Mouse (Mus musculus): ENCODE data around the gene Crygd.
A peak's percentile ranks its signal among the peaks of the same experiment; 100 is the strongest.
"Not testable (repeated sequence)": the region's sequence is repeated elsewhere in the genome, so short reads cannot be mapped to it uniquely, and the experiment has no call there.

Crygd gene

DNA sequence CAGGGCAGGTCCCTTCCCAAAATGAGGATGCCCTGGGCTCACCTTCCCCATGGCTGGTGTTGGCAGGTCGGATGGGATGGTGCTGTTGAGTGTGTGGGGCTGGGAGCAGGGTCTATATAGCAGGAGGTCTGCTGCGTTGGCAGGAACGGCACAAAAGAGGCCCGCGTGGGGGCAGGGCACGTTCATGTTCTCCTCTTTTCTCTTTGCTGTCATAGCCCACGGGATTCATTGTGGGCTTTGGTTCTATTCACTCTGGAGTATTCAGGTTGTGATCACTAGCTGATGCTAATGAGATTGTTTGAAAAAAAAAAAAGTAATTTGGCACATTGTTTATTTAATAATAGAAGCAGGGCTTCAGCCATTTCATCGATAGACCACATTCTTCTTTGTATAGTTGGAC lies at the start of gene Crygd:
TSS of gene Crygd (minus strand) at position 101 of the 400 bp plus-strand sequence.
- no peak for DNase-seq (ENCODE audit: low spot score)

DNA sequence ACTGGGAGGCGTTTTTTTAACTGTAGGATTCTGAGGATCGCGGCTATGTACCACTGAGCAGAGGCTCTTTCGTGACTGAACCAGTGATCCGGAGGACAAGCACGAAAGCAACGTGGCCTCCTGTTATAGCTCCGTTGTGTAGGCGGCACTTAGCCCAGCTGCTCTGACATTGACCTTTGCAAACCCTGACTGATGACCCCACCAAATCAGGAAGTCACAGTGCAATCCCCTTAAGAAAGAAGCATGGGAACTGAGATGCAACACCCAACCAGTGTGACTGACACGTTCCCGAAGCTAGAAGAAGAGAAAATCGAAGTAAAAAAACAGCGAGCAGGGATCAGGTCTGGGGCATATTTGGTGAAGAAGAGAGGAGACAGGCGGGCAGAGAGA lies 49.5 kb upstream of the Crygd start:
- peak; percentile 20 for DNase-seq (ENCODE audit: low spot score)

DNA sequence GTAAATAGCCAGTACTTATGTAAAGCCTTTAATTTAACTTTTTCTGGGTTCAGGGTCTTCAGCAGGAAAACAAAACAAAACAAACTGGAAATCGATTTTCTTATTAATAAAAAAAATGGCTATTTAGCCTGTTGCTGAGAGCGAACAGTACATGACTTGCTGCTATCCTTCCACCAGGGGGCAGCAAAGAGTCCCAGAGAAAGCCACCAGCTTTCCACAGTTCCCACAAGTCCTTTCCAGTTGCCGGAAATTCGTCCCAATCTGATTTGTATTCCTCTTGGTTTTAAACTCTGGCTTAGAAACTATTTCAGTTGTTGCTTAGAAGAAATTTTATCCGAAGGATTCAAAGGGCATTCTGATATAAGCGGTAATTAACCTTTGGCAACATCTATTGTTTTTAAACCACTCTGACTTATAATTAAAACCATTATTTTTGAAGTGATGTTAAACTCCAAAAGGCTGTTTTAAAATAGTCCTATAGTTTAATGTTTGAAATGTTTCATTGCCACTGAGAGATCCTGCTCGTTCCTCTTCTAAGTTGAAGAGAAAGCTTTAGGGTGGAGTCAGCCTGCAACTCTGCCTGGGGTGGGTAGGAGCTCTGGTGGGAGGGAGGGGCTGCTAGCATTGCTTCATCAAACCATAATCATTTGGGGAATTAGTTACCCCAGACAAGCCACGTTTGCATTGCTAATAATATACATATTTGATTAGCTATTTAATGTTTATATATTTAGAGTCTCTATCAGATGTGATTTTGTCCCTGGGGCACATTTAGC lies 49.0 kb upstream of the Crygd start:
- peak; percentile 90 for DNase-seq (ENCODE audit: low spot score)

DNA sequence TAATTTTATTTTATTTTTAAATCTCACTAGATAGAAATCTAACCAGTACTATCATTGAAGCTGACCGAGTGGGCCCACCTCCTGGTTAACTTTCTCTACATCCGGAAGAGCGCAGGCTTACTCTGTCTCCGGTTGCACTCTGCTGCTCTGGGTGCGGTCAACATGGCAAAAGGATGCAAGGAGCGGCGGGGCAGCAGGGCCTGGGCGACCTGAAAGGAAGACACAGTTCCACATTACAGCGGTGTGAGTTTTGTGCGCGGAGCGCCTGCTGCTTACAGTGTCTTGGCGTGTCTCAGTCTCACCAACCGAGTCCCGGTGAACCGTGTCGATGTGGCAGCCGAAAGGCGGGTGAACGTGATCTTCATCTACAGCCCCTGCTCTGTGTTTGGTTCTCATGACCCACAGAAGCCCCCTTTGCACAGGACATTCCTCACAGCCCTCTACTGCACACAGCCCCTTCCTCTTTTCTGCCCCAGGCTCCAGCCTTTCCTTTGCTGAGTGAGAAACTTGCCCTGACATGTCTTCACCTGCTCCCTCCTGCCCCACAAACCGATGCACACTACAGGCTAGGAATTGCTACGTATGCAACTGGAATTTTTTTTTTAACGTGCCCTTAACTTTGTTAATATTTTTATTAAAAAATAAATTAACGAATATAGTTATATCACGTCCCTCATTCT lies 46.6 kb upstream of the Crygd start:
- no peak for DNase-seq (ENCODE audit: low spot score)

DNA sequence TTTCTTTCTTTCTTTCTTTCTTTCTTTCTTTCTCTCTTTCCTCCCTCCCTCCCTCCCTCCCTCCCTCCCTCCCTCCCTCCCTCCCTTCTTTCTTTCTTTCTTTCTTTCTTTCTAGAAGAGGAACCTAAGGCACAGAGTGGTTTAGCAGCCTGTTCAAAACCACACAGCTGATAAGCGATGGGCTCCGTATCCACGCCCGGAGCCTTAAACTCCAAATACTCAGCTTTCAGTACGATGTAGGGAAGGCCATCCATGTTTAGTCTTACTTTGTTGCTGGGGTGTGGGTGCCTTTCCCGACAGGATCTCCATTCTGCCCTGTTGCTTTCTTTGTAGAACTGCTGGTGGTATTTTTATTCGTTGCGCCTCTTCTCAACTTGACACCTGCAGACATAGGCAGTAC lies 45.9 kb upstream of the Crygd start:
- no peak for DNase-seq (ENCODE audit: low spot score)

DNA sequence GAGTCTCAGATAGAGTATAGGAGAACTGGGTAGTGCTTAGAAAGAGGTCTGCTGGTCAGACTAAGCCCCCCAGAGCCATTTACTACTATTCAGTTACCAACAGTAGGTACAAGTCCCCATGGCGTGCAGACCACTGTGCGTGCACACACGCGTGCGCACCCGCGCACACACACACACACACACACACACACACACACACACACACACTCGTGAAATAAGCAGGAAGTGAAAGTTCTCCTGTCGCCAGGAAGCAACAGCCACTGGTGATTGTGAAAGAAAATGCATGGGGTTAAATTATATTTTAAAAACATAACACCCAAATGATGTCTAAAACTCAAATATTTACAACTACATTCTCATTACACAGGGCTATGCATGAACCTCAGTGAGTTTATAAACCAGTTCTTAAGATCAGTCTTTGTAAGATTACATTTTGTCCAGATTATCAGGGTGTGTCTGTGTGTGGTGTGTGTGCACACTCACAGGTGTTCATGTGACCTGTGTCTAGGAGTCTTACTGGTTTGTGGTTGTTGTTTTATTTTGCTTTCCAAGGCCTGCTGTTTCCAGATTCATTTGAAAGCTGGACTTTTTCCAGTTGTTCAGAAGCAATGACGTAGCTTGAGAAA lies 44.5 kb upstream of the Crygd start:
- DNase-seq (ENCODE audit: low spot score) = no peak

DNA sequence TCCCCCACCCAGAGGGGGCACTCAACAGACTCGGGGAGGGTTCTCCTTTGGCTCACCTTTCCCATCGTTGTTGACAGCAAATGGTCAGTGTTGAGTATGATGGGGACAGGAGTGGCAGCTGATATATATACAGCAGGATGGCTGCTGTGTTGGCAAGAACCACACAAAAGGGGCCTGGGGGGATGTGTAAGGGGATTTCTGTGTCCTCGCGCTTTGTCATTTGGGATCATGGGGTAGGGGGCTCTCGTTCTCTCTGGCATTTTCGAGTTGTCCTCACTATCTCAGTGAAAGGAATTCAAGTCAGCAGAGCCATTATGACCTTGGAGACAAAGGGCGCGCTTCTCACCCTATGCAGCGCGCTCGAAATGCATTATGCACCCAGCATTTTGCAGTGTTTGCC lies 40.0 kb upstream of the Crygd start, which contains the start of gene Cryga:
TSS of gene Cryga (minus strand) at position 101 of the 400 bp plus-strand sequence.
- no peak for DNase-seq (ENCODE audit: low spot score)

DNA sequence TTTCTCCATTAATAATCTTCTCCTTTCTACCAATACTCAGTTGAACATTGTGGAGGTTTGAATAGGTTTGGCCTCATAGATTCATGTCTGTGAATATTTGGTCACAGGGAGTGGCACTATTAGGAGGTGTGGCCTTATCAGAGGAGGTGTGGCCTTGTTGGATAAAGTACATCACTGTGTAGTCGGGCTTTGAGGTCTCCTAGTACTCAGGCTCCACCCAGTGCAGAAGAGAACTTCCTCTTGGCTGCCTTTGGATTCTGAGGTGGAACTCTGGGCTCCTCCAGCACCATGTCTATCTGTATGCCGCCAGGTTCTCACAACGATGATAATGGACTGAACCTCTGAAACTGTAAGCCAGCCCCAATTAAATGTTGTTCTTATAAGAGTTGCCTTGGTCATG lies 33.7 kb upstream of the Crygd start:
- DNase-seq (ENCODE audit: low spot score) = no peak

DNA sequence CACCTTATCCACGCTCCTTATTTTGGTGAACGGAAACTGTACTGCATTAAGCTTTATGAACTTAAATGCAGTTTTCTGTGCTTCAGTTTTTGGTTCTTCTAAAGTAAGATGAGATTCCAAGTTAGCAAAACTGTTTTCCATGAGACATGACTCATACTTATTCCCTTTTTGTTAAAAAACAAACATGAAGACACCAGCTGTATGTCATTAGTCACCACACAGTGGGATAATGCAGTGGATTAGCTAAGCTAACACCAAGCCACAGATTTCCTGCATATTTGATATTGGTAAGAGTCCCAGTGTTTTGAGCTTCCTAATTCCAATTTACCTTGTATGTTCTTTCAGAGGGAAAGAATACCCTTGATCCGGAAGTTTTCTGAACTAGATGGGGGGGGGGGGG lies 28.3 kb upstream of the Crygd start:
- DNase-seq (ENCODE audit: low spot score) = no peak

DNA sequence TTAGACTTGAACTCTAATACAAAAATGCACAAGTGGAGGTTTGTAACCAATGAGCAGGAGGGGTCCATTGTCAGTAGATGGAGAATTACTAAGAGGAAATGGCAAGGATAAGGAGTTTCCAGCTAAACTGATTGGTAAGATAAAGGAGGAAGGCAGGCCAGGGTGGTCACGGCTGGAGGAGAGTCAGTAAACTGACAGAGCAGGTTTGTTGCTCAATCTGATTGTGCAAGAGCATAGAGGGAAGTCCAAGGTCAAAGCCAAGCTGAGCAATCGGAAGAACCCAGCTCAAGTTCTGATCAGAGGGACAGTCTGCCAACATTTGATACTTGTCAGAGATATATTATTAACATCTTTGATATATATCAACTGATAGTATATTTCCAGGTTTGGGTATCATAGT lies 27.1 kb upstream of the Crygd start:
- DNase-seq (ENCODE audit: low spot score) = no peak

DNA sequence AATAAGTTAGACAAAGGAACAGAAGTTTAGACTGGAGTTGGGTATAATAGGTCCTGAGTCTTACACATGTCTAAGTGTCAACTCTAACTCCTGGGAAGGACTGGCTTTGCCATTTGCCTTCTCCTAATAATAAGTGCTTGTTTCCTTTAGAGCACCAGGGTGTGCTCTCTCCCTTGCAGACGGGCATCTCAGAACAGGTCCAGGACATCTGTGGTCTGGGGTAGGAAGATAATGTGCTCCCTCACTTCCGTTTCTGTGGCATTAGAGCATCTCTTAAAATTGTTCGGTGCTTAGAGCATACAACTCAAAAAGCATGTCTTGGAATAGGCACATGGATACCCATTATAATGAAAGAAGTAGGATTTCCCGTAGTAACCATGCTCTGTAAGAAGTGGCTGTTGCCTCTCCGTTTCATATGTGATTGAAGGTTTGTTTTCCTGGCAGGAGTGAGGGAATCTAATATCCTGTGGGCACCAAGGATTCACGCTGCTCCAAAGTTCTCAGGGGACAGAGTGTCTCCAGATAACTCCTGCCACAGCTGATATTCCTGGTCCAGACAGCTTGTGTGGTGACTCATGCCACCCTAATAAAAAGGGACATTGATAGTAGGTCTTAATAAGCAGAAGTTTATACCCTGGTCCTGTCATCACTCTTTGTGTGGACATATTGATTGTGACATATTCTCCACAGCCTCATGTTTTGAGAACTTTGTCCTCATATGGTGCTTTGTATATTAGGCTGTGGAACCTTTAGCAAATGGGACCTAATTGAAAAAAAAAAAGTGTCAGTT lies 25.5 kb upstream of the Crygd start:
- DNase-seq (ENCODE audit: low spot score) = no peak

DNA sequence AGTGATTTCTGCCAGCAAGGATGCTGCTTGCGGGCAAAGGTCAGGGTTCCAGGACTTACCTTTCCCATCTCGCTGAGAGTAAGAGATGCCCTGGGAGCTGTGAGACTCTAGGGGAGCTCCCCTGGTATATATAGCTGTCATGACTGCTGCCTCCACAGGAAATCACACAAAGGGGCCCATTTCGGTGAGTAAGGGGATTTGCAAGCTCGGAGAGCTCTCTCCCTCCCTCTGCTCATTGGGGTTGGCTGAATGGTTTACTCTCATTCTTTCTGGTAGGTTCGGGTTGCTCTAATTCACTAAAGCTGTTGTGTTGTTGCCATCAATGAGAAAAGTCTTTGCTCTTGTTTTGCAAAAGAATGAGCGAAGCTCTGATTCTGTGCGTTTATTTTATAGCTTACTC lies 18.9 kb upstream of the Crygd start, which contains the start of gene Crygb:
TSS of gene Crygb (minus strand) at position 101 of the 400 bp plus-strand sequence.
- peak; percentile 7 for DNase-seq (ENCODE audit: low spot score)

DNA sequence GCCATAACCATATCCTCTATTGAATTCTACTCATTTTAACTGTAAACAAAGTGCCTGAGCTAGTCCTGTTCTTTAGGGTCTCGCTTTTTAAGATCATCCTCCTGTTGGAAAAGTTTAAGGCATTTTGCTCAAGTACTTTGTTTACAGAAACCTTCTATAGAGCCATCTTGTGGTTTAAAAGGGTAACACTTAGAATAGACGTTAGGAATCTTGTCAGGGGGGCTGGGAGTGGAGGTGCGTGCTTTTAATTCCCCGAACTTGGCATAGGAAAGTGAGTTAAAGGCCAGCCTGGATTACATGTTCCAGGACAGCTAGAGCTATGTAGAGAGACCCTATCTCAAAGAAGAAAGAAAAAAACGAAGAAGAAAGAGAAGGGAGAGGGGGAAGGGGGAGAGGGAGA lies 12.4 kb upstream of the Crygd start:
- no peak for DNase-seq (ENCODE audit: low spot score)

DNA sequence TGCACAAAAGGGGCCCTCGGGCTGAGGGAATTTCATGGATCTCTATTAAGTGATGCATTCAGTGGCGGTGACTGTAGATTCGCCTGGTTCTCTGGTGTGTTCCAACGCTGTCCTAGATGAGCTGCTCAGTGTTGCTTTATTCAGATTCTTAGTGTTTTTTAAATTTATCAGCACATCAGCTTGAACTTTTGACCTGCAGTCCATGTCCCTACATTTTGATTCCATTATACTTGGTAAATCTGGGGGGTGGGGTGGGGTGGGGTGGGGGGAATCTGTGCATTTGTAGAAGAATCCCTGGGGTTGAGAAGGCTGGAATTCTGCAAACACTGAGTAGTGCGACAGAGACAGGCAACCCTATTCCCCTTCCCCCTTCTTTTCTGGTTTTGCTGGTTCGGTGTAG lies 10.3 kb upstream of the Crygd start, which contains the start of gene Crygc:
TSS of gene Crygc (minus strand) at position 101 of the 400 bp plus-strand sequence.
- no peak for DNase-seq (ENCODE audit: low spot score)

DNA sequence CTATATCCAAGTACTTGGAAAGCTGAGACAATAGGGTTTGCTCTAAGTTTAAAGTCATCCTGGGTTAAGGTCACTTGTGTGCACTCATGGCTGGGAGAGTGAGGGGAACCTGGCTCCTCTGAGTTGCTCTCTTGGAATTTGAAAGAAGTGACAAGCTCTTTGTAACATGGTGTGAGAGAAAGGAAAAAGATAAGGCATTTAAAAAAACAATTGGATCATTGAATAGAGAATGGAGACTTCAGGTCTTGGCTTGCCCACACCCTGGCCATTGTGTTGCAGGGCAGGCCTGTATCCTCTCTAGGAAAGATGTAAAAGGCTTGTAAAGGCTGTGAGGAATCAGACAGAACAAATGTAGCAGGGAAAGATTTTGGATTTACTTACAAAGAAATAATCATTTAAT lies 4.6 kb upstream of the Crygd start:
- DNase-seq (ENCODE audit: low spot score) = no peak

DNA sequence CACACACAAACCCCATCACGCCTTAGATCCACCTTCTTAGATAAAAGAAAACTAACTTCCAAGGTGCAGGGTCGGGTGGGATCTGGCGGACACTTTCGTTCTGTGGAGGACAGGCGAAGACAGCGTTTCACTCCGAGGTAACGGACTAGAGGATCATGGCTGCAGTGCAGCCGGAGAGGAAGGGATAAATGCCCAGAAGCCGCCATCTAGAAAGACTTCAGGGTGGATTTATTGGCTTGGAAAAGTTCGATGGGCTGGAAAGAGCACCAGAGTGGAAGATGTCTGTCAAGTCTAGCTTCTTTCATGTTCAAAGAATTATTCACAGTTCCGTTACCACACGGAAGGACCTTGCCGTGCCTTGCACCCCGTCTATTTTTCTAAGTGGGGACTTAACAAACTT lies 949 bp upstream of the Crygd start:
- no peak for DNase-seq (ENCODE audit: low spot score)

DNA sequence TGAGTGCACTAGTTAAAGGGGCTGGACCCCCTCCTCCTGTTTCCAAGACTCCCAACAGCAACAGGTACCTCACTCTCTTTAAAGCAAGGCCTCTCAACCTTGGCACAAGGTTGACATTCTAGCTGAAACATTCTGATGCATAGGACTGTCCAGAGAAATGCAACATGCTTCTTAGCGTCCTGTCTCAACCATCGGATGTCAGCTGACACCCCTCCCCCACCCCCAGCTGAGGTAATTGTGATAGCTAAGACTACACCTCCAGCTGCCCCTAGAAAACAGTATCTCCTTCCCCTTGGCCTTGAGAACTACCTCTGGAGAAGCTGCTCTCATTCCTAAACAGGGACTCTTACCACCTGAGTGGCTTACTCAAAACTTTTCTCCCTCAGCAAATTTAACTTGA lies 11.1 kb downstream of the Crygd start:
- no peak for DNase-seq (ENCODE audit: low spot score)

DNA sequence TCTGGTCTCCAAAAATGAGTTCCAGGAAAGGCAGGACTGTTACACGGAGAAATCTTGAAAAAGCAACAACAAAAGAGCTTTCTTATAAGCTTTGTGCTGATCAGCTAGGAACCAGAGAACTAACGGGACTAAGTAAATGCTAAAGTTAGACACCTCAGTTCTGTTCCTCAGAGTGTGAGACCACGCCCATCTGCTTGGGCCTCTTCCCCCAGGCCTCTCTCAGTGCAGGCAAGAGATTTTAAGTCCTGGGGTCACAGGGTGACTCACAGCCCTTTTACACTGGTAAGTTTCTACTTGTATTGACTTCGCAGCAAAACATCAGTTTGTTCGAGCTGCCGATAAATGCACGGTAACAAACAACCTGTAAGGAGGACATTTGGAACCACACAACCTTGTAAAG lies 11.6 kb downstream of the Crygd start:
- no peak for DNase-seq (ENCODE audit: low spot score)

DNA sequence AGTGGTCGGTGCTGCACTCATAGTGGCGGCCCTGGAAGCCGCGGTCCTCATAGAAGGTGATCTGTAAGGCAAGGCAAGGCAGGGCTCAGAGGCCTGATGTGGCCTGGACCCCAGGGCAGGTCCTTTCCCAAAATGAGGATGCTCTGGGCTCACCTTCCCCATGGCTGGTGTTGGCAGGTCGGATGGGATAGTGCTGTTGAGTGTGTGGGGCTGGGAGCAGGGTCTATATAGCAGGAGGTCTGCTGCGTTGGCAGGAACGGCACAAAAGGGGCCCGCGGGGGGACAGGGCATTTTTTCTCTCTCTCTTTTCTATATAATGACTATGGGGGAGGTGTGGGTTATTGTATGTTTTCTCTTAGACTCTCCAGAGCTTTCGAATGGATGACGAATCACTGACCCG lies 12.3 kb downstream of the Crygd start, which contains the start of gene Cryge:
TSS of gene Cryge (minus strand) at position 198 of the 400 bp plus-strand sequence.
- not testable (repeated sequence) for DNase-seq (ENCODE audit: low spot score)

DNA sequence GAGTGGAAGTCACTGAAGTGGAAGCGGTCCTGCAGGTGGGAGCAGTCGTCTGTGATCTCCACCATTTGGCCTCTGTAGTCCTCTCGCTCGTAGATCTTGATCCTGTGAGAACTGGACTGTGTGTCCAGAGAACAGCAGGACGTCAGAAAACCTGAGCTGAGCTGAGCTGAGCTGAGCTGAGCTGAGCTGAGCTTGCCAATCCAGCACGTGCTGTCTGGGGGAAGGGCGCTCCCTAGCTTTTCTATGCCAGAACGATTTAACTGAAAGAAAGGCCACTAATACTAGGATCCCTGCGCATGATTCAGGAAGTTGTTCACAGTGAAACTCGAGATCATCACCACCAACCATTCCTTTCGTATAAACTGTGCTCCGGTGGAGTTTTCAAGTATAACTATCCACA lies 14.5 kb downstream of the Crygd start:
- peak; percentile 39 for DNase-seq (ENCODE audit: low spot score)

DNA sequence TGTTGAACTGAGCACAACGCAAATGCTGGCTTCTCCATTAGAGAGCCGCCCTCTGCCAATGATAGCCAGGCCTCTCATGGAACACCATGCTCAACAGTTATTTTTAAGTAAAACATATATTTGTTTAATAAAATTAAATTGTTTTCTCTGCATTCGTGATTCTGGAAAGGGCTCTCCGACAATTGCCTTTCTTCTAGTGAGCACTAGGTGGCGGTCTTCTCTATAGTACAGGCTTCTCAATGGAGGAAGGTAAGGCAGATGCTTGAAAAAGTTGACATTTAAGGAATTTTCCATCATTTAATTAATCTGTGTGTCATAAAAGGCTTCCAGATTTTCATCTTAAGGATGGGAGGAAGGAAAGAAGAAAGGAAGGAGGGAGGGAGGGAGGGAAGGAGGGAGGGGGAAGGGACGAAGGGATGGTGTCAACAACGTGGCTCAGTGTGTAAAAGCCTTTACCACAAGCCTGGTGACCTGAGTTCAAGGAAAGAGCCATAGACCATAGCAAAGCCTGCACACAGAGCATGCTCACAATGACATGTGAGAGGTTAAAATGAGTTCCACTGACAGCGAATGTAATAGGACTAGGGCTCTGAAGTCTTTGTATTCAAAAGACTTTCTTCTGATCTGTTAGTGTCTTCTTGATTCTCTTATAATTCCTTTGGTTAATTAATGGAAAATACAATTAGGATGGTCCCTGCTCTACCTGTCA lies 16.7 kb downstream of the Crygd start:
- peak; percentile 52 for DNase-seq (ENCODE audit: low spot score)
